Mouse (Mus musculus): Measurements from ENCODE around the gene Kcnip1. TPM values are rescaled to one million over a fixed set of nuclear protein-coding genes. Genes with fewer than 3 reads are reported as not detected.

The Kcnip1 gene
- 0.59 and 0.71 TPM in 2 replicates for polyA plus RNA-seq (2012; rRNA removed)

GRCm38 (mm10) chr11:33992938-33993337 is at the start of gene Kcnip1:
Gene Kcnip1 (minus strand): TSS chr11:33993152.

GRCm38 (mm10) chr11:33962688-33963407 is 30.1 kb downstream of the Kcnip1 start, which contains the start of gene Kcnmb1:
Gene Kcnmb1 (plus strand): TSS chr11:33963013.

GRCm38 (mm10) chr11:33598986-33599385 is 394.0 kb downstream of the Kcnip1 start, which contains the start of gene D130052B06Rik:
Gene D130052B06Rik (plus strand): TSS chr11:33599302.

Other genes starting within 250 kb of the Kcnip1 start
- gene Kcnmb1, start 30.1 kb downstream of the Kcnip1 start, polyA plus RNA-seq (2012; rRNA removed): 7.4 and 8.3 TPM in 2 replicates
- gene Lcp2, start 53.8 kb upstream of the Kcnip1 start, polyA plus RNA-seq (2012; rRNA removed): 1.6 and 1.9 TPM in 2 replicates
- not detected in 2 replicates for gene 4930469K13Rik, start 105.4 kb upstream of the Kcnip1 start, polyA plus RNA-seq (2012; rRNA removed)
- gene Foxi1, start 214.9 kb upstream of the Kcnip1 start, polyA plus RNA-seq (2012; rRNA removed): not detected in 2 replicates

Data from ovary, adult 2 months (tissue).